Mouse (Mus musculus) liver, embryonic 12.5 days (tissue): ENCODE data around the gene Tmed2. TPM values are rescaled to one million over a fixed set of nuclear protein-coding genes. Genes with fewer than 3 reads are reported as not detected.
"Not testable (repeated sequence)": the region's sequence is repeated elsewhere in the genome, so short reads cannot be mapped to it uniquely, and the experiment has no call there.

ENCODE experiments used
- ATAC-seq: fragments of 200-750 bp; cut with Nextera tagmentation; 2 replicates; pipeline ENCODE4 v1.8.0; 2017; ENCODE audit warnings: moderate number of reproducible peaks, mild to moderate bottlenecking, moderate library complexity
- H3K27ac ChIP-seq: fragments of 300-500 bp; sonication (generic); 2 replicates; pipeline ENCODE4 v1.5.1; 2016; ENCODE audit warnings: mild to moderate bottlenecking
- H3K27me3 ChIP-seq: fragments of 300-500 bp; sonication (generic); replicated peaks from 2 replicates; pipeline ENCODE4 v1.6.1; 2016; ENCODE audit warnings: mild to moderate bottlenecking, moderate library complexity
- H3K36me3 ChIP-seq: fragments of 300-500 bp; sonication (generic); 2 replicates; pipeline ENCODE4 v1.6.1; 2016; ENCODE audit warnings: mild to moderate bottlenecking, moderate library complexity
- H3K4me1 ChIP-seq: fragments of 300-500 bp; sonication (generic); 2 replicates; pipeline ENCODE4 v1.6.1; 2016
- H3K4me2 ChIP-seq: fragments of 300-500 bp; sonication (generic); 2 replicates; pipeline ENCODE4 v1.6.1; 2016; ENCODE audit warnings: mild to moderate bottlenecking, moderate library complexity
- H3K4me3 ChIP-seq: fragments of 300-500 bp; sonication (generic); 2 replicates; pipeline ENCODE4 v1.5.1; 2016; ENCODE audit warnings: mild to moderate bottlenecking, moderate library complexity
- H3K9ac ChIP-seq: fragments of 300-500 bp; sonication (generic); 2 replicates; pipeline ENCODE4 v1.6.1; 2016; ENCODE audit warnings: mild to moderate bottlenecking, moderate library complexity
- H3K9me3 ChIP-seq: fragments of 300-500 bp; sonication (generic); replicated peaks from 2 replicates; pipeline ENCODE4 v1.6.1; 2016; ENCODE audit warnings: mild to moderate bottlenecking, moderate library complexity
- WGBS: fragments of 180-500 bp; shearing (Covaris S2); methylation state at CpG from one replicate; pipeline ENCODE4 v1.1.7; 2016; ENCODE audit not compliant: insufficient replicate concordance; 5-methylcytosine and 5-hydroxymethylcytosine counted together
- polyA plus RNA-seq: library from polyadenylated mRNA; unstranded; fragments of >200 nt; fragmentation: Nextera tagmentation; extraction: Ambion mirVana; gene quantifications from 2 replicates; pipeline ENCODE4 v1.2.1, GENCODE M21; 2016

The Tmed2 gene
- polyA plus RNA-seq, 1 experiment from 2014 or later, result 394 TPM

DNA sequence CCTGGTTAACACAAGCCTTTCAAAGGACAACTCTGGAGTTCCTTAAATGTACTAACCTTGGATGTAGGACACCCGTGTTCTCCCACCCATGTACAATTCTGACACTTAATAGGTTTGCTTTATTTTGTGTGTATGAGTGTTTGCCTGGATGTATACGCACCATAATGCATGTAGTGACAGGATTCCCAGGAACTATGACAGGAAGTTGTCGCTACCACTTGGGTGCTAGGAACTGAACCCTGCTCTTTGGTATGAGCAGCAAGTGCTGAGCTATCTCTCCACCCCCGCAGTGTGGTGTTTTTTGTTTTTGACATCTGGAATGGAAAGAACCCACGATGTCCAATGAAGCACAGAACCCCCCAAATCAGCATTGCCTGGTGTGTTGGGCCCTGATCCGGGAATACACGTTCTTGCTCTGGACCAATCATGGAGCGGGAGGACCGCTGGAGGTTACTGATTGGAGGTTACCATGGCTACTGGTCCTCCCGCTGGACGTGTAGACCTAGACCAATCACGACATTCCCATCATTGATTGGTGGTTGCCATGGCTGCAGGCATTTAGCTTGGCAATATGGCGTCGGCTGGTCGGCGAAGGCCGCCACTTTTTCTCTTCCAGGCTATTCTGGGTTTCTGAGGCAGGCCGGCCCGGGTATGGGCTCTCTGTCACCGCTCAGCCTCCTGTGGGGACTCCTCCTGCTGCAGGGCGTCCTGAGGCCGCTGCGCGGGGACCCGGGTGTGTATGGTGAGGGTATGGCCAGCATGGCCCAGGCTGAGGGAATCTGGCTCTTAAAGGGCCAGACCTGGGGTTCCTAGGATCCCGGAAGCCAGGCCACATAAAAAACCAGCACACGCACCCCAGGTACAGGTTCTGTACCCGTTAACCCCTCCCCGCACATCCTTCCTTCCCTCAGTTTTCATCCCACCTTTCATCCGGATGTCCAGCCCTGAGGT is 58.0 kb downstream of the Tmed2 start:
- H3K4me1 ChIP-seq, result peaks cover 12% of the 10 kb centered on the region
- H3K4me3 ChIP-seq, result peak overlapping the region; percentile 68
- no peak overlapping the region for H3K27ac ChIP-seq
- ATAC-seq, result peak; percentile 95
- H3K36me3 ChIP-seq, result peaks cover 33% of the 10 kb centered on the region
- WGBS, result 9% methylated on average over 30 of the region's 30 CpGs
- H3K4me2 ChIP-seq, result peak overlapping the region; percentile 83
- H3K9me3 ChIP-seq, result no peaks in the 10 kb centered on the region
- peak overlapping the region; percentile 53 for H3K9ac ChIP-seq
- no peaks in the 10 kb centered on the region for H3K27me3 ChIP-seq

DNA sequence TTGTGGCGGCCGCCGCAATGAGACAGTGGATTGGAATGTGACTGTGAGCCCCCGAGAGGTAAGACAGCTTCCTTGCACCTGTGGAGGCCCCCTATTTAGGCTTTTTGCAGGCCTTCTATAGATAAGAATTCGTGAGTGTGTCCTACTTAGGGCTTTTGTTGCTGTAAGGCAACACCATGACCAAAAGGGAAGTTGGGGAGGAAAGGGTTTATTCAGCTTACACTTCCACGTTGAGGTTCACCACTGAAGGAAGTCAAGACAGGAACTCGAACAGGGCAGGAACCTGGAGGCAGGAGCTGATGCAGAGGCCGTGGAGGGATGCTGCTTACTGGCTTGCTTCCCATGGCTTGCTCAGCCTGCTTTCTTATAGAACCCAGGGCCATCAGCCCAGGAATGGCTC is 59.2 kb downstream of the Tmed2 start:
- not testable (repeated sequence) for H3K27ac ChIP-seq, H3K9me3 ChIP-seq, H3K4me3 ChIP-seq, ATAC-seq, H3K27me3 ChIP-seq, H3K4me2 ChIP-seq, H3K9ac ChIP-seq
- Histone ChIP-seq H3K4me1 (peaks cover 15% of the 10 kb centered on the region), H3K36me3 (peaks cover 21% of the 10 kb centered on the region)
- WGBS, result 23% methylated on average over 8 of the region's 8 CpGs

Other genes with a start within 250 kb of the Tmed2 start
- gene Mphosph9, start 212.7 kb upstream of the Tmed2 start, polyA plus RNA-seq, result 8.5 and 8.7 TPM in 2 replicates
- gene 2810006K23Rik, start 212.6 kb upstream of the Tmed2 start, polyA plus RNA-seq, result 10.2 and 10.5 TPM in 2 replicates
- gene Cdk2ap1, start 177.6 kb upstream of the Tmed2 start, polyA plus RNA-seq, result 91.0 and 104 TPM in 2 replicates
- 60.1 and 65.7 TPM in 2 replicates for gene Sbno1, start 114.7 kb upstream of the Tmed2 start, polyA plus RNA-seq
- gene Kmt5a, start 100.8 kb upstream of the Tmed2 start, polyA plus RNA-seq, result 85.3 and 95.9 TPM in 2 replicates
- 9.4 and 11.5 TPM in 2 replicates for gene Rilpl2, start 62.3 kb upstream of the Tmed2 start, polyA plus RNA-seq
- 17.8 and 18.3 TPM in 2 replicates for gene Snrnp35, start 57.6 kb upstream of the Tmed2 start, polyA plus RNA-seq
- gene Rilpl1, start 9.3 kb upstream of the Tmed2 start, polyA plus RNA-seq, result 4.5 and 4.9 TPM in 2 replicates
- gene Ddx55, start 12.2 kb downstream of the Tmed2 start, polyA plus RNA-seq, result 11.9 and 12.4 TPM in 2 replicates
- gene Eif2b1, start 38.4 kb downstream of the Tmed2 start, polyA plus RNA-seq, result 74.6 and 80.1 TPM in 2 replicates
- 42.1 and 43.3 TPM in 2 replicates for gene Gtf2h3, start 38.4 kb downstream of the Tmed2 start, polyA plus RNA-seq
- 21.2 and 25.5 TPM in 2 replicates for gene Atp6v0a2, start 87.9 kb downstream of the Tmed2 start, polyA plus RNA-seq
- 0.01 TPM in 2 replicates for gene Dnah10, start 184.4 kb downstream of the Tmed2 start, polyA plus RNA-seq